Mouse (Mus musculus) lung, embryonic 16.5 days (tissue): ENCODE results near the gene Kif4. TPM values are rescaled to one million over a fixed set of nuclear protein-coding genes. Genes with fewer than 3 reads are reported as not detected.

Source experiments
- ATAC-seq: fragments of 200-750 bp; cut with Nextera tagmentation; 2 replicates; pipeline ENCODE4 v1.8.0; 2017; ENCODE audit warnings: low read depth, mild to moderate bottlenecking, moderate library complexity
- H3K27ac ChIP-seq: fragments of 300-500 bp; sonication (generic); 2 replicates; pipeline ENCODE4 v1.5.1; 2014; ENCODE audit warnings: mild to moderate bottlenecking, control low read depth, low read length
- H3K27me3 ChIP-seq: fragments of 300-500 bp; sonication (generic); 2 replicates; pipeline ENCODE4 v1.6.1; 2014; ENCODE audit warnings: low read depth, low read length, mixed read lengths; ENCODE audit not compliant: control insufficient read depth, insufficient read depth
- H3K36me3 ChIP-seq: fragments of 300-500 bp; sonication (generic); 2 replicates; pipeline ENCODE4 v1.6.1; 2014; ENCODE audit warnings: low read length; ENCODE audit not compliant: control insufficient read depth, insufficient read depth
- H3K4me1 ChIP-seq: fragments of 300-500 bp; sonication (generic); replicated peaks from 2 replicates; pipeline ENCODE4 v1.6.1; 2014; ENCODE audit warnings: low read length, mixed read lengths; ENCODE audit not compliant: control insufficient read depth, insufficient read depth
- H3K4me2 ChIP-seq: fragments of 300-500 bp; sonication (generic); 2 replicates; pipeline ENCODE4 v1.6.1; 2014; ENCODE audit warnings: low read depth, low read length, control low read depth
- H3K4me3 ChIP-seq: fragments of 300-500 bp; sonication (generic); 2 replicates; pipeline ENCODE4 v1.5.1; 2014; ENCODE audit warnings: mild to moderate bottlenecking, low read length, control low read depth
- H3K9ac ChIP-seq: fragments of 300-500 bp; sonication (generic); 2 replicates; pipeline ENCODE4 v1.6.1; 2014; ENCODE audit warnings: low read length, control low read depth
- H3K9me3 ChIP-seq: fragments of 300-500 bp; sonication (generic); 2 replicates; pipeline ENCODE4 v1.6.1; 2016; ENCODE audit warnings: low read length; ENCODE audit not compliant: control insufficient read depth
- WGBS: fragments of 180-500 bp; shearing (Covaris S2); extraction: QIAGEN DNeasy Blood & Tissue Kit; methylation state at CpG from one replicate; pipeline ENCODE4 v1.1.7; 2014; 5-methylcytosine and 5-hydroxymethylcytosine counted together
- polyA plus RNA-seq: library from polyadenylated mRNA; unstranded; fragments of >200 nt; fragmentation: Nextera tagmentation; extraction: Ambion mirVana; gene quantifications from 2 replicates; pipeline ENCODE4 v1.2.1, GENCODE M21; 2015

Gene Kif4
- polyA plus RNA-seq, result 33.2 and 33.5 TPM in 2 replicates

- no peaks in the 10 kb centered on the region for H3K27me3 ChIP-seq
- peak within 1 kb of the TSS; percentile 81 for H3K9ac ChIP-seq
- H3K9me3 ChIP-seq, result no peaks in the 10 kb centered on the region
- H3K36me3 ChIP-seq, result 0 out of 2 replicates have a peak, but pooled peaks cover 6% of the 10 kb centered on the region
- H3K27ac ChIP-seq, result peak within 1 kb of the TSS; percentile 81
- peak within 1 kb of the TSS; percentile 65 for H3K4me2 ChIP-seq
- H3K4me1 ChIP-seq, result no peaks in the 10 kb centered on the region; the same call in 1 of the 2 replicates
- H3K4me3 ChIP-seq, result peak within 1 kb of the TSS; percentile 67
- 19% methylated on average over 3 of the region's 3 CpGs for WGBS
- ATAC-seq, result no peak
Observed at GRCm38 (mm10) chrX:100625546-100625801, at the start of gene Kif4. Gene Kif4 (plus strand): TSS chrX:100625737.

- no peak within 1 kb of the TSS for H3K9ac ChIP-seq
- ATAC-seq, result no peak
- WGBS, result 54% methylated on average over 4 of the region's 4 CpGs
- H3K4me2 ChIP-seq, result no peak within 1 kb of the TSS
- H3K4me3 ChIP-seq, result no peak within 1 kb of the TSS
- H3K27me3 ChIP-seq, result peaks cover 2% of the 10 kb centered on the region
- no peak within 1 kb of the TSS for H3K27ac ChIP-seq
- H3K4me1 ChIP-seq, result no peaks in the 10 kb centered on the region
- no peaks in the 10 kb centered on the region for H3K9me3 ChIP-seq
- H3K36me3 ChIP-seq, result no peaks in the 10 kb centered on the region
Observed at GRCm38 (mm10) chrX:100594791-100595190, 30.7 kb upstream of the Kif4 start, which contains the start of gene P2ry4. Gene P2ry4 (minus strand): TSS chrX:100594869.

GRCm38 (mm10) chrX:100597439-100597838 is 28.1 kb upstream of the Kif4 start:
- Histone ChIP-seq H3K4me3 (no peak overlapping the region), H3K36me3 (no peaks in the 10 kb centered on the region), H3K9ac (no peak overlapping the region), H3K4me1 (no peaks in the 10 kb centered on the region), H3K9me3 (no peaks in the 10 kb centered on the region), H3K4me2 (no peak overlapping the region), H3K27me3 (no peaks in the 10 kb centered on the region; the same call in none of the 2 replicates), H3K27ac (no peak overlapping the region)
- ATAC-seq, result no peak
- 35% methylated on average over 5 of the region's 5 CpGs for WGBS

GRCm38 (mm10) chrX:100599755-100600154 is 25.8 kb upstream of the Kif4 start:
- ATAC-seq, result no peak
- Histone ChIP-seq H3K4me2 (no peak overlapping the region), H3K9ac (no peak overlapping the region), H3K4me3 (no peak overlapping the region), H3K27me3 (peaks cover 3% of the 10 kb centered on the region), H3K27ac (no peak overlapping the region), H3K4me1 (no peaks in the 10 kb centered on the region), H3K36me3 (no peaks in the 10 kb centered on the region), H3K9me3 (no peaks in the 10 kb centered on the region)
- 68% methylated on average over 4 of the region's 4 CpGs for WGBS

- H3K9me3 ChIP-seq, result no peaks in the 10 kb centered on the region
- H3K9ac ChIP-seq, result no peak within 1 kb of the TSS
- H3K27me3 ChIP-seq, result peaks cover 3% of the 10 kb centered on the region; the same call in 1 of the 2 replicates
- no peak within 1 kb of the TSS for H3K4me2 ChIP-seq
- 68% methylated on average over 1 of the region's 1 CpGs for WGBS
- H3K27ac ChIP-seq, result no peak within 1 kb of the TSS
- H3K4me3 ChIP-seq, result no peak within 1 kb of the TSS
- no peak for ATAC-seq
- no peaks in the 10 kb centered on the region for H3K4me1 ChIP-seq
- H3K36me3 ChIP-seq, result no peaks in the 10 kb centered on the region
Observed at GRCm38 (mm10) chrX:100605314-100605713, 20.2 kb upstream of the Kif4 start, which contains the start of gene Arr3. Gene Arr3 (plus strand): TSS chrX:100605497.

- H3K4me3 ChIP-seq, result no peak overlapping the region
- H3K9me3 ChIP-seq, result no peaks in the 10 kb centered on the region
- no peak overlapping the region for H3K27ac ChIP-seq
- H3K27me3 ChIP-seq, result peaks cover 4% of the 10 kb centered on the region
- no peaks in the 10 kb centered on the region for H3K4me1 ChIP-seq
- H3K36me3 ChIP-seq, result 0 out of 2 replicates have a peak, but pooled peaks cover 4% of the 10 kb centered on the region
- ATAC-seq, result no peak
- no peak overlapping the region for H3K4me2 ChIP-seq
- H3K9ac ChIP-seq, result no peak overlapping the region
- 51% methylated on average over 3 of the region's 3 CpGs for WGBS
Observed at GRCm38 (mm10) chrX:100618488-100618887, 7.0 kb upstream of the Kif4 start.

- peaks cover 2% of the 10 kb centered on the region for H3K27me3 ChIP-seq
- no peak overlapping the region for H3K4me3 ChIP-seq
- H3K9me3 ChIP-seq, result no peaks in the 10 kb centered on the region
- WGBS, result 65% methylated on average over 2 of the region's 2 CpGs
- no peak overlapping the region for H3K9ac ChIP-seq
- no peaks in the 10 kb centered on the region; the same call in 1 of the 2 replicates for H3K4me1 ChIP-seq
- ATAC-seq, result no peak
- no peak overlapping the region for H3K27ac ChIP-seq
- no peak overlapping the region for H3K4me2 ChIP-seq
- H3K36me3 ChIP-seq, result 0 out of 2 replicates have a peak, but pooled peaks cover 6% of the 10 kb centered on the region
Observed at GRCm38 (mm10) chrX:100621366-100621765, 4.2 kb upstream of the Kif4 start.

GRCm38 (mm10) chrX:100624242-100624641 is 1.3 kb upstream of the Kif4 start:
- Histone ChIP-seq H3K9me3 (no peaks in the 10 kb centered on the region), H3K4me2 (no peak overlapping the region), H3K4me1 (no peaks in the 10 kb centered on the region; the same call in 1 of the 2 replicates), H3K9ac (no peak overlapping the region), H3K27me3 (no peaks in the 10 kb centered on the region), H3K27ac (no peak overlapping the region), H3K4me3 (no peak overlapping the region), H3K36me3 (0 out of 2 replicates have a peak, but pooled peaks cover 6% of the 10 kb centered on the region)
- no peak for ATAC-seq
- 94% methylated on average over 4 of the region's 4 CpGs for WGBS

- no peaks in the 10 kb centered on the region for H3K9me3 ChIP-seq
- no peak for ATAC-seq
- no peaks in the 10 kb centered on the region for H3K27me3 ChIP-seq
- H3K4me1 ChIP-seq, result no peaks in the 10 kb centered on the region; the same call in 1 of the 2 replicates
- peak overlapping the region; percentile 65 for H3K4me2 ChIP-seq
- H3K4me3 ChIP-seq, result peak overlapping the region; percentile 67
- H3K36me3 ChIP-seq, result 0 out of 2 replicates have a peak, but pooled peaks cover 6% of the 10 kb centered on the region
- H3K9ac ChIP-seq, result peak overlapping the region; percentile 73
- no peak overlapping the region for H3K27ac ChIP-seq
- WGBS, result 35% methylated on average over 7 of the region's 7 CpGs
Observed at GRCm38 (mm10) chrX:100625146-100625545, 391 bp upstream of the Kif4 start.
